Mouse (Mus musculus): ENCODE data around the gene Rpl24.

Gene Rpl24

GRCm38 (mm10) chr16:55966212-55966871, at the start of gene Rpl24:
TSS of gene Rpl24 (plus strand) at chr16:55966275.
- in situ Hi-C loops (cut with MboI; ENCODE audit: unreplicated experiment in 2 of 2): loop anchor here in 1 of 2 experiments (5.0 to 25.0 kb wide), 2 partner anchors 166 to 1121 kb away; no protein-coding TSS in a partner anchor

GRCm38 (mm10) chr16:55922079-55922478, 44.0 kb upstream of the Rpl24 start:
- in situ Hi-C loops (cut with MboI; ENCODE audit: unreplicated experiment in 2 of 2): no loop called here

GRCm38 (mm10) chr16:55924010-55924409, 42.1 kb upstream of the Rpl24 start:
- in situ Hi-C loops (cut with MboI; ENCODE audit: unreplicated experiment in 2 of 2): no loop called here

- in situ Hi-C loops (cut with MboI; ENCODE audit: unreplicated experiment in 2 of 2): loop anchor here in 1 of 2 experiments (5.0 to 25.0 kb wide), 2 partner anchors 37 to 778 kb away; partner anchors contain the start of genes Nxpe3 and Tfg
These were observed 32.3 kb upstream of the Rpl24 start for GRCm38 (mm10) chr16:55933681-55934343.

GRCm38 (mm10) chr16:55934453-55935037, 31.5 kb upstream of the Rpl24 start, which contains the start of gene Cep97:
TSS of gene Cep97 (minus strand) at chr16:55934855.
- in situ Hi-C loops (cut with MboI; ENCODE audit: unreplicated experiment in 2 of 2): loop anchor here in 1 of 2 experiments (5.0 to 25.0 kb wide), 2 partner anchors 37 to 778 kb away; partner anchors contain the start of genes Nxpe3 and Tfg

GRCm38 (mm10) chr16:55938761-55939160, 27.3 kb upstream of the Rpl24 start:
- in situ Hi-C loops (cut with MboI; ENCODE audit: unreplicated experiment in 2 of 2): loop anchor here in 1 of 2 experiments (25.0 kb wide), 1 partner anchor 774 kb away; the partner anchor contains the start of gene Tfg

- in situ Hi-C loops (cut with MboI; ENCODE audit: unreplicated experiment in 2 of 2): loop anchor here in 1 of 2 experiments (25.0 kb wide), 1 partner anchor 773 kb away; the partner anchor contains the start of gene Tfg
These were observed 26.4 kb upstream of the Rpl24 start for GRCm38 (mm10) chr16:55939703-55940102.

- in situ Hi-C loops (cut with MboI; ENCODE audit: unreplicated experiment in 2 of 2): loop anchor here in 1 of 2 experiments (25.0 kb wide), 1 partner anchor 772 kb away; the partner anchor contains the start of gene Tfg
These were observed 25.3 kb upstream of the Rpl24 start for GRCm38 (mm10) chr16:55940781-55941180.

GRCm38 (mm10) chr16:55947266-55947665, 18.8 kb upstream of the Rpl24 start:
- in situ Hi-C loops (cut with MboI; ENCODE audit: unreplicated experiment in 2 of 2): loop anchor here (5.0 to 25.0 kb wide), 2 partner anchors 55 to 765 kb away; partner anchors contain the start of gene Tfg (in 1 of the 2)

- in situ Hi-C loops (cut with MboI; ENCODE audit: unreplicated experiment in 2 of 2): loop anchor here (5.0 to 25.0 kb wide), 2 partner anchors 56 to 764 kb away; partner anchors contain the start of gene Tfg (in 1 of the 2)
These were observed 18.1 kb upstream of the Rpl24 start for GRCm38 (mm10) chr16:55947876-55948410.

- in situ Hi-C loops (cut with MboI; ENCODE audit: unreplicated experiment in 2 of 2): loop anchor here (5.0 to 25.0 kb wide), 2 partner anchors 57 to 763 kb away; partner anchors contain the start of gene Tfg (in 1 of the 2)
These were observed 17.1 kb upstream of the Rpl24 start for GRCm38 (mm10) chr16:55948963-55949362.

- in situ Hi-C loops (cut with MboI; ENCODE audit: unreplicated experiment in 2 of 2): loop anchor here (5.0 to 25.0 kb wide), 3 partner anchors 964 to 1142 kb away; no protein-coding TSS in a partner anchor
These were observed 15.6 kb upstream of the Rpl24 start for GRCm38 (mm10) chr16:55950462-55950861.

- in situ Hi-C loops (cut with MboI; ENCODE audit: unreplicated experiment in 2 of 2): loop anchor here (5.0 to 25.0 kb wide), 3 partner anchors 964 to 1141 kb away; no protein-coding TSS in a partner anchor
These were observed 15.0 kb upstream of the Rpl24 start for GRCm38 (mm10) chr16:55950946-55951678.

GRCm38 (mm10) chr16:55951679-55952327, 14.3 kb upstream of the Rpl24 start:
- in situ Hi-C loops (cut with MboI; ENCODE audit: unreplicated experiment in 2 of 2): loop anchor here (5.0 to 25.0 kb wide), 3 partner anchors 963 to 1140 kb away; no protein-coding TSS in a partner anchor

- in situ Hi-C loops (cut with MboI; ENCODE audit: unreplicated experiment in 2 of 2): loop anchor here (5.0 to 25.0 kb wide), 3 partner anchors 962 to 1140 kb away; no protein-coding TSS in a partner anchor
These were observed 13.3 kb upstream of the Rpl24 start for GRCm38 (mm10) chr16:55952771-55953170.

- in situ Hi-C loops (cut with MboI; ENCODE audit: unreplicated experiment in 2 of 2): loop anchor here (5.0 to 25.0 kb wide), 3 partner anchors 961 to 1138 kb away; no protein-coding TSS in a partner anchor
These were observed 11.9 kb upstream of the Rpl24 start for GRCm38 (mm10) chr16:55954196-55954595.

GRCm38 (mm10) chr16:55963068-55963467, 3.0 kb upstream of the Rpl24 start:
- in situ Hi-C loops (cut with MboI; ENCODE audit: unreplicated experiment in 2 of 2): loop anchor here in 1 of 2 experiments (25.0 kb wide), 1 partner anchor 1124 kb away; no protein-coding TSS in a partner anchor

GRCm38 (mm10) chr16:55964126-55964949, 1.7 kb upstream of the Rpl24 start:
- in situ Hi-C loops (cut with MboI; ENCODE audit: unreplicated experiment in 2 of 2): loop anchor here in 1 of 2 experiments (25.0 kb wide), 1 partner anchor 1123 kb away; no protein-coding TSS in a partner anchor

Data from v-Abl transformed pro-B cells (cell line).